Mouse (Mus musculus): ENCODE data around the gene Rara.

- TF ChIP-seq USF1 (IDR thresholded peaks at IDR 0.05; ENCODE audit: low read depth) = no peak
- no peak for TF ChIP-seq CTCF (IDR thresholded peaks at IDR 0.05; ENCODE audit: control insufficient read depth, insufficient read depth, insufficient read length)
- TF ChIP-seq MAX (IDR thresholded peaks at IDR 0.05) = no peak
- no peak for TF ChIP-seq FOSL1 (IDR thresholded peaks at IDR 0.05; ENCODE audit: insufficient read depth, low read length, poor library complexity, severe bottlenecking)
- no peak for TF ChIP-seq MYOG (IDR thresholded peaks at IDR 0.05; ENCODE audit: control insufficient read depth, extremely low read depth, insufficient read length)
- no peak for TF ChIP-seq MYOD1 (IDR thresholded peaks at IDR 0.05; ENCODE audit: control insufficient read depth, insufficient read length, low read depth)
These were observed 15.5 kb downstream of the Rara start for GRCm38 (mm10) chr11:98942923-98943641.

Data from C2C12 (cell line).